Mouse (Mus musculus): ENCODE data around the gene Galnt3. TPM values are rescaled to one million over a fixed set of nuclear protein-coding genes. Genes with fewer than 3 reads are reported as not detected.

Galnt3 gene
- polyA plus RNA-seq, 1 experiment from 2014 or later: 3.9 TPM

Other genes with a start within 250 kb of the Galnt3 start
- gene Ttc21b, start 131.6 kb upstream of the Galnt3 start, polyA plus RNA-seq (2014; fragmentation: Nextera tagmentation; extraction: Ambion mirVana): 16.8 and 17.6 TPM in 2 replicates

Measured in embryonic facial prominence, embryonic 11.5 days (tissue).